In the genomic region with DNA sequence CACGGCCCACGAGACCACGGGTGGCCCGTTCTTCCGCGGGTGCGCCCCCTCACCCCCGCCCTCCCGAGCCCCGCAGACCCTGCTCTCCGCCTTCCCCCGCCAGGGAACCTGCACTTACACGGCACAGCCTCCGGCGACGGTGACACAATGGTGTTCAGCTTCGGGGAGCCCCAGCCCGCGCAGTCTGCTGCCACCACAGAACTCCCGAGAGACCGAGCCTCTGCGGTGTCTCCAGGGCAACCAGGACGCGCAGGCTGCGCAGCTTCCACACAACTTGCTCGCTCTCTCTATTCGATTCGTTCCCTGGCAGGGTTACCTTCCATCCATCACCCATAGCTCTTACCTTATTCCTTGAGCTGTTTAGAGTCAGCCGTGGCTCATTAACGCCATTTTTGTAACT, we compare ENCODE assay signal across 8 mouse cellular contexts. TPM values are rescaled to one million over a fixed set of nuclear protein-coding genes. Genes with fewer than 3 reads are reported as not detected.
DNase-seq lines count a peak whose midpoint lies in the region; ATAC-seq lines count a peak whose summit lies in the region.

No protein-coding gene starts in this region.

- H3K9ac ChIP-seq in embryonic facial prominence, embryonic 14.5 days (ENCODE audit: low read depth, low read length): peak overlapping the region; percentile 70
- H3K9ac ChIP-seq in hindbrain, embryonic 13.5 days: peak overlapping the region; percentile 75

- no peaks in the 10 kb centered on the region for H3K27me3 ChIP-seq in embryonic facial prominence, embryonic 14.5 days (replicated peaks; ENCODE audit: control insufficient read depth, insufficient read depth, low read length)
- no peaks in the 10 kb centered on the region for H3K27me3 ChIP-seq in hindbrain, embryonic 13.5 days

- WGBS in embryonic facial prominence, embryonic 14.5 days: 0% methylated on average over 30 of the region's 30 CpGs
- under 1% methylated on average over 30 of the region's 30 CpGs for WGBS in hindbrain, embryonic 13.5 days

- peak overlapping the region; percentile 47 for H3K4me3 ChIP-seq in embryonic facial prominence, embryonic 14.5 days (ENCODE audit: low read depth, low read length)
- H3K4me3 ChIP-seq in hindbrain, embryonic 13.5 days: peak overlapping the region; percentile 50

- peak; percentile 94 for ATAC-seq in embryonic facial prominence, embryonic 14.5 days (ENCODE audit: low read depth)
- ATAC-seq in hindbrain, embryonic 13.5 days (ENCODE audit: low FRiP score): peak; percentile 94

- H3K36me3 ChIP-seq in embryonic facial prominence, embryonic 14.5 days (ENCODE audit: control insufficient read depth, insufficient read depth, low read length): peaks cover 11% of the 10 kb centered on the region
- peaks cover 18% of the 10 kb centered on the region for H3K36me3 ChIP-seq in hindbrain, embryonic 13.5 days

- no peaks in the 10 kb centered on the region for H3K9me3 ChIP-seq in embryonic facial prominence, embryonic 14.5 days (ENCODE audit: control insufficient read depth, low read length)
- H3K9me3 ChIP-seq in hindbrain, embryonic 13.5 days: no peaks in the 10 kb centered on the region

- no peak overlapping the region for H3K27ac ChIP-seq in embryonic facial prominence, embryonic 14.5 days (replicated peaks; ENCODE audit: low read depth, low read length)
- peak overlapping the region; percentile 72; the same call in 1 of the 2 replicates for H3K27ac ChIP-seq in hindbrain, embryonic 13.5 days

- peaks cover 9% of the 10 kb centered on the region; the same call in 1 of the 2 replicates for H3K4me1 ChIP-seq in embryonic facial prominence, embryonic 14.5 days (ENCODE audit: control insufficient read depth, insufficient read depth, low read length)
- peaks cover 14% of the 10 kb centered on the region for H3K4me1 ChIP-seq in hindbrain, embryonic 13.5 days (replicated peaks)

- DNase-seq in ovary, adult 18-20 months (ENCODE audit: low spot score): peak; percentile 22
- DNase-seq in ovary, postnatal 10 days (ENCODE audit: low spot score): no peak
- peak; percentile 91 for DNase-seq in embryonic facial prominence, embryonic 14.5 days (ENCODE audit: low spot score)
- DNase-seq in left cerebral cortex, adult 11 months (ENCODE audit: low spot score): peak; percentile 49
- peak; percentile 42 for DNase-seq in lung, postnatal 14 days
- DNase-seq in retina, postnatal 7 days (ENCODE audit: low read depth, low spot score): peak; percentile 29
- peak; percentile 51 for DNase-seq in thymus, postnatal 25 days

- peak overlapping the region; percentile 92 for H3K4me2 ChIP-seq in embryonic facial prominence, embryonic 14.5 days (ENCODE audit: low read depth, low read length)
- peak overlapping the region; percentile 86 for H3K4me2 ChIP-seq in hindbrain, embryonic 13.5 days

RNA-seq across cellular contexts. Expression of a gene that starts 0.4 kb away (rescaled TPM):
- 1.7 and 2.2 TPM in 2 replicates for polyA plus RNA-seq in embryonic facial prominence, embryonic 14.5 days (2014; fragmentation: Nextera tagmentation; extraction: Ambion mirVana)
- 4.5 and 5.7 TPM in 2 replicates for polyA plus RNA-seq in hindbrain, embryonic 13.5 days (2015; fragmentation: Nextera tagmentation; extraction: Ambion mirVana)
